Mouse (Mus musculus) brain, adult 10 weeks (tissue): ENCODE data around the gene Gm9970. TPM values are rescaled to one million over a fixed set of nuclear protein-coding genes. Genes with fewer than 3 reads are reported as not detected.

Source experiments
- polyA plus RNA-seq: library from polyadenylated mRNA; stranded (reverse); fragments of 350-450 nt; fragmentation: Illumina TruSeq; extraction: RNeasy Lipid Tissue Mini Kit (QIAGEN cat#74804); gene quantifications from one replicate; pipeline ENCODE4 v1.2.3, GENCODE M21; 2015; ENCODE audit warnings: low read depth, low replicate concordance

Gene Gm9970
- polyA plus RNA-seq, result not detected

GRCm38 (mm10) chr5:31240637-31241521 lies at the start of gene Gm9970, which contains the start of gene Nrbp1:
Gene Gm9970 (minus strand): TSS chr5:31241232.
Gene Nrbp1 (plus strand): TSS chr5:31240864.

GRCm38 (mm10) chr5:31251541-31252101 lies 10.6 kb upstream of the Gm9970 start, which contains the start of gene Krtcap3:
Gene Krtcap3 (plus strand): TSS chr5:31251691.

GRCm38 (mm10) chr5:31220448-31221303 lies 20.4 kb downstream of the Gm9970 start, which contains the start of gene Ppm1g:
Gene Ppm1g (minus strand): TSS chr5:31220687.

GRCm38 (mm10) chr5:31201742-31202590 lies 39.1 kb downstream of the Gm9970 start, which contains the start of gene Zfp513:
Gene Zfp513 (minus strand): TSS chr5:31202303.

GRCm38 (mm10) chr5:31192939-31193630 lies 47.9 kb downstream of the Gm9970 start, which contains the start of the genes Snx17 and Eif2b4:
Gene Snx17 (plus strand): TSS chr5:31193227.
Gene Eif2b4 (minus strand): TSS chr5:31193430.

Other genes with a start within 250 kb of the Gm9970 start
- 160 TPM for gene Atraid, start 192.9 kb downstream of the Gm9970 start, polyA plus RNA-seq
- 22.1 TPM for gene Slc5a6, start 192.3 kb downstream of the Gm9970 start, polyA plus RNA-seq
- gene Cad, start 186.5 kb downstream of the Gm9970 start, polyA plus RNA-seq, result 7.9 TPM
- not detected for gene Dnajc5g, start 134.9 kb downstream of the Gm9970 start, polyA plus RNA-seq
- 74.3 TPM for gene Slc30a3, start 133.0 kb downstream of the Gm9970 start, polyA plus RNA-seq
- gene Trim54, start 124.5 kb downstream of the Gm9970 start, polyA plus RNA-seq, result not detected
- 2.1 TPM for gene Ucn, start 102.4 kb downstream of the Gm9970 start, polyA plus RNA-seq
- gene Mpv17, start 87.0 kb downstream of the Gm9970 start, polyA plus RNA-seq, result 99.9 TPM
- gene Gm29609, start 61.3 kb downstream of the Gm9970 start, polyA plus RNA-seq, result 1.1 TPM
- 46.1 TPM for gene Gtf3c2, start 61.1 kb downstream of the Gm9970 start, polyA plus RNA-seq
- 82.6 TPM for gene Snx17, start 48.0 kb downstream of the Gm9970 start, polyA plus RNA-seq
- gene Eif2b4, start 47.8 kb downstream of the Gm9970 start, polyA plus RNA-seq, result 39.1 TPM
- gene Zfp513, start 38.9 kb downstream of the Gm9970 start, polyA plus RNA-seq, result 26.5 TPM
- gene Ppm1g, start 20.5 kb downstream of the Gm9970 start, polyA plus RNA-seq, result 62.2 TPM
- 97.5 TPM for gene Nrbp1, start 368 bp downstream of the Gm9970 start, polyA plus RNA-seq
- 2.6 TPM for gene Krtcap3, start 10.5 kb upstream of the Gm9970 start, polyA plus RNA-seq
- 44.4 TPM for gene Ift172, start 49.9 kb upstream of the Gm9970 start, polyA plus RNA-seq
- 147 TPM for gene Fndc4, start 54.8 kb upstream of the Gm9970 start, polyA plus RNA-seq
- 0.37 TPM for gene Gckr, start 56.2 kb upstream of the Gm9970 start, polyA plus RNA-seq
- gene Zfp512, start 211.2 kb upstream of the Gm9970 start, polyA plus RNA-seq, result 34.3 TPM
- not detected for gene 4930548H24Rik, start 244.5 kb upstream of the Gm9970 start, polyA plus RNA-seq